Mouse (Mus musculus): ENCODE results near the gene Ahnak2. TPM values are rescaled to one million over a fixed set of nuclear protein-coding genes. Genes with fewer than 3 reads are reported as not detected.

Ahnak2 gene
- polyA plus RNA-seq, 2 experiments: 2.5 to 3.3 TPM

- Histone ChIP-seq H3K4me3 (replicated peaks; ENCODE audit: low read length) (no peak overlapping the region), H3K4me2 (replicated peaks; ENCODE audit: low read depth, low read length, severe bottlenecking) (no peak overlapping the region), H3K36me3 (ENCODE audit: control insufficient read depth, insufficient read depth, low read length) (peaks cover 91% of the 10 kb centered on the region), H3K4me1 (ENCODE audit: control insufficient read depth, insufficient read depth, low read length) (no peaks in the 10 kb centered on the region), H3K9me3 (ENCODE audit: control insufficient read depth, low read length) (no peaks in the 10 kb centered on the region), H3K9ac (ENCODE audit: low read depth, low read length, severe bottlenecking) (no peak overlapping the region), H3K27me3 (ENCODE audit: control insufficient read depth, insufficient read depth, low read length) (no peaks in the 10 kb centered on the region), H3K27ac (replicated peaks; ENCODE audit: low read depth, low read length) (no peak overlapping the region)
- no peak for ATAC-seq (ENCODE audit: low FRiP score, low read depth)
- TF ChIP-seq POLR2A (IDR thresholded peaks at IDR 0.05; ENCODE audit: borderline replicate concordance, extremely low read depth, insufficient read depth, insufficient read length): no peak
- no peak for DNase-seq (ENCODE audit: low spot score)
- WGBS: 89% methylated on average over 19 of the region's 19 CpGs
Measured at GRCm38 (mm10) chr12:112734881-112735655, 67.4 kb downstream of the Ahnak2 start.

DNA sequence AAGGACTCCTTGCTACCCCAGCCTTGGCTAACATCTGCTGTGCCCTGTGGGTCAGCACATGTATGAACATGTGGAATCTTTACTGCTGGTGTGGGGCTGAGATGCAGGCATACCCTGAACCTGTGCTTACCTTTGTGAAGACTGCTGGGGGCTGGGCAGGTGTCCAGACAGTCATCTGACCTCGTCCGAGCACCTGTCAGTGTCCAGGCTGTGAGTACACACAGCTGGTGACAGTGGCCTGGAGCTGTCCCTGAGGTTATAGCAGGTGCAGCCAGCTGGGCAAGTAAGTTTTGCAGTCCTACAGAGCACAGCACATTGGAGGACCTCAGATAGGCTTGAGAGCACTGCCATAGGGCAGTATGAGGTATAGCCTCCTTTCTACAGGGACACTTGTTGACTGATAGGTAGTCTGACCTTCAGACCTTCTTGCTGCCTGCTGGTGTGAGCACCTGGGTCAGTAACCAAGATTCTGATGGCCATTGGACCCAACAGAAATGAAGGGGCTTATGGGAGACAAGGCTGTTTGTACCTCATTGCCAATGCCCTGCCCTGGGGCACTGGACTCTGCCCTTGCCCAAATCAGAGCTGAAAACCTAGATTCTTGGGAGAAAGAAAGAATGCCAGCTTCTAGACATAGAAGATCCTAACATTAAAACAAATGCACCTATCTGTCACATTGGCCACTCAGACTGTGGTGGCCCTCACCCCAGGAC, 68.2 kb downstream of the Ahnak2 start:
- Histone ChIP-seq H3K36me3 (ENCODE audit: control insufficient read depth, insufficient read depth, low read length) (peaks cover 83% of the 10 kb centered on the region), H3K27me3 (ENCODE audit: control insufficient read depth, insufficient read depth, low read length) (no peaks in the 10 kb centered on the region), H3K4me3 (replicated peaks; ENCODE audit: low read length) (no peak overlapping the region), H3K9ac (ENCODE audit: low read depth, low read length, severe bottlenecking) (no peak overlapping the region), H3K4me1 (ENCODE audit: control insufficient read depth, insufficient read depth, low read length) (no peaks in the 10 kb centered on the region), H3K4me2 (replicated peaks; ENCODE audit: low read depth, low read length, severe bottlenecking) (no peak overlapping the region), H3K27ac (replicated peaks; ENCODE audit: low read depth, low read length) (no peak overlapping the region), H3K9me3 (ENCODE audit: control insufficient read depth, low read length) (no peaks in the 10 kb centered on the region)
- TF ChIP-seq POLR2A (IDR thresholded peaks at IDR 0.05; ENCODE audit: borderline replicate concordance, extremely low read depth, insufficient read depth, insufficient read length): no peak
- 81% methylated on average over 2 of the region's 2 CpGs for WGBS
- ATAC-seq (ENCODE audit: low FRiP score, low read depth) (no peak), DNase-seq (ENCODE audit: low spot score) (no peak)

DNA sequence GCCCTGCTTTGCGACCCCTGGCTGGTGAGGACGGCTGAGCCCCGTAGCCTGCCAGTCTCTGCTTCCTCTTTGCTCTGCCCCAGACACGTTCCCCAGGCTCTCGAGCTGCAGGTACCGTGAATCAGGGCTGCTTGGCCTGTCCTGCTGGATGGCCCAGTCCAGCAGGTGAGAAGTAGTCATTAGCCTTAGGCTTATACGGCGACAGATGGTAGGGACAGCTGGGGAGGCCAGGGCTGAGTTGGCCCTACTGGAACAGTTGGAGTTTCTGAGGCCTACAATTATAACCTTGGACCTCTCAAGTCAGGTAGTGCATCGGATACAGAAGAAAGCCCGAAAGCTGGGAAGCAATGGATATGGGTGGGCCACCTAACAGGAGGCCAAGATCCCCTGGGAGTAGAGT, 69.9 kb downstream of the Ahnak2 start:
- no peak overlapping the region for H3K9ac ChIP-seq (ENCODE audit: low read depth, low read length, severe bottlenecking)
- no peaks in the 10 kb centered on the region for H3K9me3 ChIP-seq (ENCODE audit: control insufficient read depth, low read length)
- no peak overlapping the region for H3K4me3 ChIP-seq (replicated peaks; ENCODE audit: low read length)
- H3K27ac ChIP-seq (replicated peaks; ENCODE audit: low read depth, low read length): no peak overlapping the region
- H3K4me2 ChIP-seq (replicated peaks; ENCODE audit: low read depth, low read length, severe bottlenecking): no peak overlapping the region
- no peaks in the 10 kb centered on the region for H3K4me1 ChIP-seq (ENCODE audit: control insufficient read depth, insufficient read depth, low read length)
- peaks cover 69% of the 10 kb centered on the region for H3K36me3 ChIP-seq (ENCODE audit: control insufficient read depth, insufficient read depth, low read length)
- ATAC-seq (ENCODE audit: low FRiP score, low read depth) (no peak), DNase-seq (ENCODE audit: low spot score) (no peak)
- no peak for TF ChIP-seq POLR2A (IDR thresholded peaks at IDR 0.05; ENCODE audit: borderline replicate concordance, extremely low read depth, insufficient read depth, insufficient read length)
- H3K27me3 ChIP-seq (ENCODE audit: control insufficient read depth, insufficient read depth, low read length): no peaks in the 10 kb centered on the region
- WGBS: 83% methylated on average over 10 of the region's 10 CpGs

- H3K4me3 ChIP-seq (replicated peaks; ENCODE audit: low read length): no peak overlapping the region
- no peaks in the 10 kb centered on the region for H3K4me1 ChIP-seq (ENCODE audit: control insufficient read depth, insufficient read depth, low read length)
- H3K36me3 ChIP-seq (ENCODE audit: control insufficient read depth, insufficient read depth, low read length): peaks cover 62% of the 10 kb centered on the region
- no peak overlapping the region for H3K4me2 ChIP-seq (replicated peaks; ENCODE audit: low read depth, low read length, severe bottlenecking)
- no peak for DNase-seq (ENCODE audit: low spot score)
- H3K27ac ChIP-seq (replicated peaks; ENCODE audit: low read depth, low read length): no peak overlapping the region
- H3K9me3 ChIP-seq (ENCODE audit: control insufficient read depth, low read length): no peaks in the 10 kb centered on the region
- ATAC-seq (ENCODE audit: low FRiP score, low read depth): no peak
- no peak overlapping the region for H3K9ac ChIP-seq (ENCODE audit: low read depth, low read length, severe bottlenecking)
- no peak for TF ChIP-seq POLR2A (IDR thresholded peaks at IDR 0.05; ENCODE audit: borderline replicate concordance, extremely low read depth, insufficient read depth, insufficient read length)
- no peaks in the 10 kb centered on the region for H3K27me3 ChIP-seq (ENCODE audit: control insufficient read depth, insufficient read depth, low read length)
- WGBS: 88% methylated on average over 13 of the region's 14 CpGs
Measured at GRCm38 (mm10) chr12:112730808-112731207, 71.6 kb downstream of the Ahnak2 start.

DNA sequence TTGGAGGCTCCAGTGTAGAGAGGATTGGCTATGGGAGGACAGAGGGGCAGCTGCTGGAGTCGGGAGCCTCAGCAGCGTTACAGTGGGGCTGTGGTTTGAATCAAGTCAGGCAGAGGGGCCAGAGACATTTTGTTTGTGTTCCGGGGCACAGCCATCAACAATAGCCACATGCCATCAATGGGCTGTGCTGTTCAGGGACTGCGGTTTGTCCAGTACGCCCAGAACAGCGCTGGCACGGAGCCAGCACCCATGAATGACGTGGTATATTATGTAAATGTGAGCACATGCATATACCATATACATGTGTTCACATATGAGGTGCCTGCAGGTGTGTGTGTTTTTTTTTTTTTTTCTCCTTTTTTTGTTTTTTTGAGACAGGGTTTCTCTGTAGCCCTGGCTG, 74.7 kb downstream of the Ahnak2 start:
- no peak for DNase-seq (ENCODE audit: low spot score)
- Histone ChIP-seq H3K4me2 (replicated peaks; ENCODE audit: low read depth, low read length, severe bottlenecking) (no peak overlapping the region), H3K4me3 (replicated peaks; ENCODE audit: low read length) (no peak overlapping the region), H3K27ac (replicated peaks; ENCODE audit: low read depth, low read length) (no peak overlapping the region), H3K4me1 (ENCODE audit: control insufficient read depth, insufficient read depth, low read length) (peaks cover 9% of the 10 kb centered on the region; the same call in 1 of the 2 replicates), H3K27me3 (ENCODE audit: control insufficient read depth, insufficient read depth, low read length) (no peaks in the 10 kb centered on the region), H3K9me3 (ENCODE audit: control insufficient read depth, low read length) (no peaks in the 10 kb centered on the region), H3K9ac (ENCODE audit: low read depth, low read length, severe bottlenecking) (no peak overlapping the region), H3K36me3 (ENCODE audit: control insufficient read depth, insufficient read depth, low read length) (peaks cover 38% of the 10 kb centered on the region)
- TF ChIP-seq POLR2A (IDR thresholded peaks at IDR 0.05; ENCODE audit: borderline replicate concordance, extremely low read depth, insufficient read depth, insufficient read length): no peak
- ATAC-seq (ENCODE audit: low FRiP score, low read depth): no peak
- 78% methylated on average over 8 of the region's 8 CpGs for WGBS
